Mouse (Mus musculus) lung, postnatal 0 days (tissue): ENCODE data around the gene Dpysl5. TPM values are rescaled to one million over a fixed set of nuclear protein-coding genes. Genes with fewer than 3 reads are reported as not detected.

Source experiments
- ATAC-seq: fragments of 200-750 bp; cut with Nextera tagmentation; 2 replicates; pipeline ENCODE4 v1.8.0; 2017; ENCODE audit warnings: moderate library complexity
- DNase-seq: peaks from one replicate; pipeline ENCODE4 v3.0.0-alpha.2; 2016; ENCODE audit warnings: low spot score
- H3K27ac ChIP-seq: fragments of 300-500 bp; sonication (generic); 2 replicates; pipeline ENCODE4 v1.5.1; 2014; ENCODE audit warnings: antibody characterized with exemption, mild to moderate bottlenecking, low read length, mixed read lengths
- H3K27me3 ChIP-seq: fragments of 300-500 bp; sonication (generic); replicated peaks from 2 replicates; pipeline ENCODE4 v1.6.1; 2014; ENCODE audit warnings: low read length, mixed read lengths; ENCODE audit not compliant: insufficient read depth
- H3K36me3 ChIP-seq: fragments of 300-500 bp; sonication (generic); 2 replicates; pipeline ENCODE4 v1.6.1; 2014; ENCODE audit warnings: low read length, mixed read lengths; ENCODE audit not compliant: insufficient read depth
- H3K4me1 ChIP-seq: fragments of 300-500 bp; sonication (generic); 2 replicates; pipeline ENCODE4 v1.6.1; 2014; ENCODE audit warnings: antibody characterized with exemption, low read depth, low read length, mixed read lengths; ENCODE audit not compliant: insufficient read depth
- H3K4me2 ChIP-seq: fragments of 300-500 bp; sonication (generic); replicated peaks from 2 replicates; pipeline ENCODE4 v1.6.1; 2014; ENCODE audit warnings: low read depth, mild to moderate bottlenecking, low read length, moderate library complexity, mixed read lengths
- H3K4me3 ChIP-seq: fragments of 300-500 bp; sonication (generic); 2 replicates; pipeline ENCODE4 v1.5.1; 2014; ENCODE audit warnings: low read depth, low read length
- H3K9ac ChIP-seq: fragments of 300-500 bp; sonication (generic); replicated peaks from 2 replicates; pipeline ENCODE4 v1.6.1; 2014; ENCODE audit warnings: low read depth, mild to moderate bottlenecking
- H3K9me3 ChIP-seq: fragments of 300-500 bp; sonication (generic); 2 replicates; pipeline ENCODE4 v1.6.1; 2016; ENCODE audit warnings: low read length, mixed read lengths
- CTCF ChIP-seq: IDR thresholded peaks from 2 replicates; pipeline ENCODE4 v1.5.1; 2016; ENCODE audit warnings: antibody characterized with exemption, mild to moderate bottlenecking
- EP300 ChIP-seq: IDR thresholded peaks from 2 replicates; pipeline ENCODE4 v1.6.1; 2016; ENCODE audit warnings: antibody characterized with exemption, mild to moderate bottlenecking, control low read depth
- WGBS: fragments of 180-500 bp; shearing (Covaris S2); extraction: QIAGEN DNeasy Blood & Tissue Kit; methylation state at CpG from one replicate; pipeline ENCODE4 v1.1.7; 2014; 5-methylcytosine and 5-hydroxymethylcytosine counted together
- polyA plus RNA-seq: library from polyadenylated mRNA; unstranded; fragments of >200 nt; fragmentation: Nextera tagmentation; extraction: Ambion mirVana; gene quantifications from 2 replicates; pipeline ENCODE4 v1.2.1, GENCODE M21; 2015

Gene Dpysl5
- polyA plus RNA-seq, 1 experiment from 2014 or later = 1.6 TPM

GRCm38 (mm10) chr5:30781147-30781546 is 69.8 kb downstream of the Dpysl5 start:
- no peaks in the 10 kb centered on the region for H3K4me1 ChIP-seq
- H3K27ac ChIP-seq = no peak overlapping the region
- no peaks in the 10 kb centered on the region for H3K36me3 ChIP-seq
- WGBS = 68% methylated on average over 3 of the region's 3 CpGs
- DNase-seq = peak; percentile 28
- H3K4me2 ChIP-seq = no peak overlapping the region
- TF ChIP-seq CTCF (no peak), EP300 (no peak)
- H3K4me3 ChIP-seq = no peak overlapping the region
- peak; percentile 38; the same call in 1 of the 2 replicates for ATAC-seq
- no peaks in the 10 kb centered on the region for H3K27me3 ChIP-seq
- no peak overlapping the region for H3K9ac ChIP-seq
- no peaks in the 10 kb centered on the region for H3K9me3 ChIP-seq

- H3K4me3 ChIP-seq = no peak overlapping the region
- H3K9me3 ChIP-seq = no peaks in the 10 kb centered on the region
- no peak for ATAC-seq
- TF ChIP-seq EP300 (no peak), CTCF (no peak)
- H3K36me3 ChIP-seq = no peaks in the 10 kb centered on the region
- H3K4me2 ChIP-seq = no peak overlapping the region
- H3K27me3 ChIP-seq = no peaks in the 10 kb centered on the region
- no peak for DNase-seq
- no peaks in the 10 kb centered on the region for H3K4me1 ChIP-seq
- H3K9ac ChIP-seq = no peak overlapping the region
- 62% methylated on average over 5 of the region's 5 CpGs for WGBS
- no peak overlapping the region for H3K27ac ChIP-seq
Measured at GRCm38 (mm10) chr5:30787381-30787780, 76.0 kb downstream of the Dpysl5 start.

- ATAC-seq = no peak
- no peaks in the 10 kb centered on the region for H3K9me3 ChIP-seq
- H3K36me3 ChIP-seq = no peaks in the 10 kb centered on the region
- 75% methylated on average over 3 of the region's 3 CpGs for WGBS
- no peak overlapping the region for H3K9ac ChIP-seq
- no peak overlapping the region for H3K27ac ChIP-seq
- DNase-seq = no peak
- no peaks in the 10 kb centered on the region for H3K27me3 ChIP-seq
- H3K4me3 ChIP-seq = no peak overlapping the region
- no peak for TF ChIP-seq CTCF
- no peak for TF ChIP-seq EP300
- H3K4me1 ChIP-seq = no peaks in the 10 kb centered on the region
- no peak overlapping the region for H3K4me2 ChIP-seq
Measured at GRCm38 (mm10) chr5:30790047-30790446, 78.7 kb downstream of the Dpysl5 start.

GRCm38 (mm10) chr5:30796125-30796524 is 84.8 kb downstream of the Dpysl5 start:
- H3K4me2 ChIP-seq = no peak overlapping the region
- no peaks in the 10 kb centered on the region for H3K36me3 ChIP-seq
- H3K27me3 ChIP-seq = no peaks in the 10 kb centered on the region
- no peaks in the 10 kb centered on the region for H3K4me1 ChIP-seq
- ATAC-seq (peak; percentile 65), DNase-seq (peak; percentile 66)
- no peak overlapping the region for H3K9ac ChIP-seq
- no peak overlapping the region for H3K4me3 ChIP-seq
- no peak for TF ChIP-seq EP300
- TF ChIP-seq CTCF = peak; percentile 89
- no peaks in the 10 kb centered on the region for H3K9me3 ChIP-seq
- 13% methylated on average over 12 of the region's 12 CpGs for WGBS
- no peak overlapping the region for H3K27ac ChIP-seq

- WGBS = 46% methylated on average over 7 of the region's 7 CpGs
- no peaks in the 10 kb centered on the region for H3K9me3 ChIP-seq
- peak; percentile 23; the same call in 1 of the 2 replicates for ATAC-seq
Measured at GRCm38 (mm10) chr5:30797482-30797881, 86.1 kb downstream of the Dpysl5 start.

GRCm38 (mm10) chr5:30797982-30798381 is 86.6 kb downstream of the Dpysl5 start:
- ATAC-seq (no peak), DNase-seq (no peak)
- Histone ChIP-seq H3K27ac (no peak overlapping the region), H3K9ac (no peak overlapping the region), H3K27me3 (no peaks in the 10 kb centered on the region), H3K4me1 (no peaks in the 10 kb centered on the region), H3K9me3 (no peaks in the 10 kb centered on the region), H3K4me2 (no peak overlapping the region), H3K4me3 (no peak overlapping the region), H3K36me3 (no peaks in the 10 kb centered on the region)
- TF ChIP-seq EP300 = no peak
- no peak for TF ChIP-seq CTCF
- WGBS = 64% methylated on average over 8 of the region's 8 CpGs

More at GRCm38 (mm10) chr5:30797482-30797881, 86.1 kb downstream of the Dpysl5 start:
- no peak overlapping the region for H3K27ac ChIP-seq
- H3K27me3 ChIP-seq = no peaks in the 10 kb centered on the region
- H3K4me3 ChIP-seq = no peak overlapping the region
- no peak overlapping the region for H3K4me2 ChIP-seq
- H3K4me1 ChIP-seq = no peaks in the 10 kb centered on the region
- no peak overlapping the region for H3K9ac ChIP-seq
- DNase-seq = no peak
- TF ChIP-seq CTCF (no peak), EP300 (no peak)
- no peaks in the 10 kb centered on the region for H3K36me3 ChIP-seq

GRCm38 (mm10) chr5:30798965-30799364 is 87.6 kb downstream of the Dpysl5 start:
- H3K4me3 ChIP-seq = no peak overlapping the region
- 57% methylated on average over 6 of the region's 6 CpGs for WGBS
- no peaks in the 10 kb centered on the region for H3K4me1 ChIP-seq
- H3K36me3 ChIP-seq = no peaks in the 10 kb centered on the region
- H3K27me3 ChIP-seq = no peaks in the 10 kb centered on the region
- no peak for TF ChIP-seq EP300
- no peak for TF ChIP-seq CTCF
- no peak for ATAC-seq
- DNase-seq = no peak
- H3K4me2 ChIP-seq = no peak overlapping the region
- no peaks in the 10 kb centered on the region for H3K9me3 ChIP-seq
- H3K9ac ChIP-seq = no peak overlapping the region
- no peak overlapping the region for H3K27ac ChIP-seq
